Mouse (Mus musculus) thymus, postnatal 4 days (tissue): Measurements from ENCODE around the gene Gzma.

Experiments
- DNase-seq: peaks from one replicate; pipeline ENCODE4 v3.0.0; 2021

Gene Gzma

GRCm38 (mm10) chr13:113100879-113101278, at the start of gene Gzma:
Gene Gzma, minus strand, starts transcription at chr13:113100981.
- peak; percentile 50 for DNase-seq

- no peak for DNase-seq
Measured at GRCm38 (mm10) chr13:113139597-113139996, 38.8 kb upstream of the Gzma start.

GRCm38 (mm10) chr13:113129974-113130373, 29.2 kb upstream of the Gzma start:
- DNase-seq: no peak

- no peak for DNase-seq
Measured at GRCm38 (mm10) chr13:113121326-113121725, 20.5 kb upstream of the Gzma start.

GRCm38 (mm10) chr13:113120324-113121237, 19.8 kb upstream of the Gzma start:
- no peak for DNase-seq

GRCm38 (mm10) chr13:113118977-113119376, 18.2 kb upstream of the Gzma start:
- no peak for DNase-seq

GRCm38 (mm10) chr13:113104759-113105158, 4.0 kb upstream of the Gzma start:
- no peak for DNase-seq

- no peak for DNase-seq
Measured at GRCm38 (mm10) chr13:113101804-113102203, 1.0 kb upstream of the Gzma start.

- DNase-seq: no peak
Measured at GRCm38 (mm10) chr13:113098406-113098805, 2.4 kb downstream of the Gzma start.

GRCm38 (mm10) chr13:113097011-113097410, 3.8 kb downstream of the Gzma start:
- DNase-seq: no peak

- DNase-seq: no peak
Measured at GRCm38 (mm10) chr13:113094618-113095017, 6.2 kb downstream of the Gzma start.

- no peak for DNase-seq
Measured at GRCm38 (mm10) chr13:113090489-113090888, 10.3 kb downstream of the Gzma start.

- DNase-seq: no peak
Measured at GRCm38 (mm10) chr13:113087226-113088017, 13.4 kb downstream of the Gzma start.

- no peak for DNase-seq
Measured at GRCm38 (mm10) chr13:113084732-113085131, 16.0 kb downstream of the Gzma start.

- no peak for DNase-seq
Measured at GRCm38 (mm10) chr13:113082101-113082500, 18.7 kb downstream of the Gzma start.

- DNase-seq: no peak
Measured at GRCm38 (mm10) chr13:113079021-113079420, 21.8 kb downstream of the Gzma start.

GRCm38 (mm10) chr13:113064542-113064941, 36.2 kb downstream of the Gzma start:
- DNase-seq: no peak

- no peak for DNase-seq
Measured at GRCm38 (mm10) chr13:113061746-113062145, 39.0 kb downstream of the Gzma start.

GRCm38 (mm10) chr13:113055826-113056225, 45.0 kb downstream of the Gzma start:
- DNase-seq: peak; percentile 34

- DNase-seq: peak; percentile 42
Measured at GRCm38 (mm10) chr13:113054230-113054629, 46.6 kb downstream of the Gzma start.

- DNase-seq: no peak
Measured at GRCm38 (mm10) chr13:113047647-113048046, 53.1 kb downstream of the Gzma start.

GRCm38 (mm10) chr13:113047018-113047417, 53.8 kb downstream of the Gzma start:
- no peak for DNase-seq

- DNase-seq: peak; percentile 41
Measured at GRCm38 (mm10) chr13:113046211-113046883, 54.4 kb downstream of the Gzma start, which contains the start of gene Gpx8. Gene Gpx8, minus strand, starts transcription at chr13:113046410.
